Mouse (Mus musculus) ES-E14 (cell line): ENCODE results near the gene Nat8f4.

ENCODE experiments used
- CHD2 ChIP-seq: IDR thresholded peaks from 2 replicates; pipeline ENCODE4 v1.6.1; 2014; ENCODE audit warnings: mild to moderate bottlenecking, low read depth, low read length, inconsistent platforms
- MAFK ChIP-seq: IDR thresholded peaks from 2 replicates; pipeline ENCODE4 v1.6.1; 2014; ENCODE audit warnings: mild to moderate bottlenecking, low read depth, low read length, inconsistent platforms; ENCODE audit not compliant: insufficient read depth
- ZC3H11A ChIP-seq: IDR thresholded peaks from 2 replicates; pipeline ENCODE4 v1.6.1; 2012; ENCODE audit warnings: low read depth, mild to moderate bottlenecking, inconsistent platforms, low read length, borderline replicate concordance
- ZNF384 ChIP-seq: IDR thresholded peaks from 2 replicates; pipeline ENCODE4 v1.6.1; 2012; ENCODE audit warnings: low read depth, low read length, inconsistent platforms

DNA sequence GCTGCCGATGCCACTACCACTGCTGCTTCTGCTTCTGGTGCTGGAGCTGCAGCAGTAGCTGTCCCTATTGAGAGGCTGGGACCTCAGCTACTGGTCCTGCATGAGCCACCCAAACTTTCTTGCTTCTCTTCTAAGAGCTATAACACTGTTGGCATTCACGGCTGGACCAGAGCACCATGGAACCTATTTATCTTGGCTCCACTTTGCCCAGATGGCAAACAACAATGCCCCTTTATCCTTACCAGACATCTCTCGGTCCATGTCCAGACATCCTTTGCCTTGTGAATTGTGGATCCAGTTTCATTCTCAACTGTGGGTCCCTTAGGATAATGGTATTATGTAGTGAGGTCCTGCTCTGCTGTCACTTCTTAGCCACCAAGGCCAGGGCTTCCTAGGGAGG, 43.4 kb downstream of the Nat8f4 start:
- no peak for TF ChIP-seq ZNF384
- TF ChIP-seq MAFK: no peak
- TF ChIP-seq CHD2: no peak
- no peak for TF ChIP-seq ZC3H11A
